Mouse (Mus musculus): ENCODE measurements at regions not wholly inside any gene's neighbourhood (a gene's known extent, or its start where the extent isn't known, plus 50 kb on each side); places are given as distances from the start of the nearest gene placed in this dataset.
A peak's percentile ranks its signal among the peaks of the same experiment; 100 is the strongest.

GRCm38 (mm10) chr13:112228846-112229245 is 59.4 kb upstream of the Ankrd55 start:
- Histone ChIP-seq H3K36me3 (ENCODE audit: control insufficient read depth, insufficient read depth, low read length) (no peaks in the 10 kb centered on the region), H3K27ac (no peak overlapping the region), H3K4me1 (ENCODE audit: control insufficient read depth, insufficient read depth, low read length) (no peaks in the 10 kb centered on the region), H3K9ac (ENCODE audit: low read depth, low read length) (no peak overlapping the region), H3K4me3 (no peak overlapping the region), H3K27me3 (ENCODE audit: control insufficient read depth, insufficient read depth, low read length) (no peaks in the 10 kb centered on the region; the same call in 1 of the 2 replicates), H3K79me2 (replicated peaks; ENCODE audit: control insufficient read depth, insufficient read depth, low read length) (no peaks in the 10 kb centered on the region)
- no peak for DNase-seq
- intact Hi-C loops (cut with DNase I), result no loop called here
- 89% methylated on average over 4 of the region's 4 CpGs for WGBS
- TF ChIP-seq POLR2A (IDR thresholded peaks at IDR 0.05; ENCODE audit: insufficient read depth, low read depth, low read length) (no peak), EP300 (IDR thresholded peaks at IDR 0.05; ENCODE audit: insufficient read depth, low read depth, low read length) (no peak), CTCF (IDR thresholded peaks at IDR 0.05) (no peak)

GRCm38 (mm10) chr13:112230176-112230575 is 58.1 kb upstream of the Ankrd55 start:
- 72% methylated on average over 3 of the region's 3 CpGs for WGBS
- no peaks in the 10 kb centered on the region for H3K79me2 ChIP-seq (replicated peaks; ENCODE audit: control insufficient read depth, insufficient read depth, low read length)
- no peaks in the 10 kb centered on the region for H3K4me1 ChIP-seq (ENCODE audit: control insufficient read depth, insufficient read depth, low read length)
- no peak for TF ChIP-seq EP300 (IDR thresholded peaks at IDR 0.05; ENCODE audit: insufficient read depth, low read depth, low read length)
- no peak for TF ChIP-seq CTCF (IDR thresholded peaks at IDR 0.05)
- TF ChIP-seq POLR2A (IDR thresholded peaks at IDR 0.05; ENCODE audit: insufficient read depth, low read depth, low read length), result no peak
- intact Hi-C loops (cut with DNase I), result no loop called here
- H3K36me3 ChIP-seq (ENCODE audit: control insufficient read depth, insufficient read depth, low read length), result no peaks in the 10 kb centered on the region
- DNase-seq, result no peak
- no peak overlapping the region for H3K27ac ChIP-seq
- no peak overlapping the region for H3K9ac ChIP-seq (ENCODE audit: low read depth, low read length)
- H3K4me3 ChIP-seq, result no peak overlapping the region
- no peaks in the 10 kb centered on the region; the same call in 1 of the 2 replicates for H3K27me3 ChIP-seq (ENCODE audit: control insufficient read depth, insufficient read depth, low read length)

- no peak overlapping the region for H3K4me3 ChIP-seq
- DNase-seq, result no peak
Observed at GRCm38 (mm10) chr13:112234695-112235094, 53.6 kb upstream of the Ankrd55 start.

GRCm38 (mm10) chr13:112236956-112237355 is 51.3 kb upstream of the Ankrd55 start:
- H3K4me1 ChIP-seq (ENCODE audit: control insufficient read depth, insufficient read depth, low read length), result no peaks in the 10 kb centered on the region
- intact Hi-C loops (cut with DNase I), result no loop called here
- 73% methylated on average over 6 of the region's 6 CpGs for WGBS
- H3K27me3 ChIP-seq (ENCODE audit: control insufficient read depth, insufficient read depth, low read length), result no peaks in the 10 kb centered on the region
- no peaks in the 10 kb centered on the region for H3K36me3 ChIP-seq (ENCODE audit: control insufficient read depth, insufficient read depth, low read length)
- no peak overlapping the region for H3K27ac ChIP-seq
- DNase-seq, result no peak
- no peak overlapping the region for H3K4me3 ChIP-seq
- H3K79me2 ChIP-seq (replicated peaks; ENCODE audit: control insufficient read depth, insufficient read depth, low read length), result no peaks in the 10 kb centered on the region
- no peak overlapping the region for H3K9ac ChIP-seq (ENCODE audit: low read depth, low read length)
- TF ChIP-seq EP300 (IDR thresholded peaks at IDR 0.05; ENCODE audit: insufficient read depth, low read depth, low read length) (no peak), CTCF (IDR thresholded peaks at IDR 0.05) (no peak), POLR2A (IDR thresholded peaks at IDR 0.05; ENCODE audit: insufficient read depth, low read depth, low read length) (no peak)

More at GRCm38 (mm10) chr13:112234695-112235094, 53.6 kb upstream of the Ankrd55 start:
- 78% methylated on average over 6 of the region's 6 CpGs for WGBS
- Histone ChIP-seq H3K27me3 (ENCODE audit: control insufficient read depth, insufficient read depth, low read length) (no peaks in the 10 kb centered on the region; the same call in 1 of the 2 replicates), H3K9ac (ENCODE audit: low read depth, low read length) (no peak overlapping the region), H3K27ac (no peak overlapping the region), H3K79me2 (replicated peaks; ENCODE audit: control insufficient read depth, insufficient read depth, low read length) (no peaks in the 10 kb centered on the region), H3K4me1 (ENCODE audit: control insufficient read depth, insufficient read depth, low read length) (no peaks in the 10 kb centered on the region), H3K36me3 (ENCODE audit: control insufficient read depth, insufficient read depth, low read length) (no peaks in the 10 kb centered on the region)
- TF ChIP-seq POLR2A (IDR thresholded peaks at IDR 0.05; ENCODE audit: insufficient read depth, low read depth, low read length) (no peak), CTCF (IDR thresholded peaks at IDR 0.05) (no peak)
- intact Hi-C loops (cut with DNase I), result no loop called here

- Histone ChIP-seq H3K4me1 (ENCODE audit: control insufficient read depth, insufficient read depth, low read length) (no peaks in the 10 kb centered on the region), H3K27me3 (ENCODE audit: control insufficient read depth, insufficient read depth, low read length) (no peaks in the 10 kb centered on the region), H3K36me3 (ENCODE audit: control insufficient read depth, insufficient read depth, low read length) (no peaks in the 10 kb centered on the region), H3K27ac (no peak overlapping the region), H3K79me2 (replicated peaks; ENCODE audit: control insufficient read depth, insufficient read depth, low read length) (no peaks in the 10 kb centered on the region), H3K4me3 (no peak overlapping the region), H3K9ac (ENCODE audit: low read depth, low read length) (no peak overlapping the region)
- TF ChIP-seq CTCF (IDR thresholded peaks at IDR 0.05), result no peak
- no peak for TF ChIP-seq EP300 (IDR thresholded peaks at IDR 0.05; ENCODE audit: insufficient read depth, low read depth, low read length)
- TF ChIP-seq POLR2A (IDR thresholded peaks at IDR 0.05; ENCODE audit: insufficient read depth, low read depth, low read length), result no peak
- intact Hi-C loops (cut with DNase I), result no loop called here
- DNase-seq, result no peak
- WGBS, result 80% methylated on average over 5 of the region's 5 CpGs
Observed at GRCm38 (mm10) chr13:112237377-112237776, 50.9 kb upstream of the Ankrd55 start.

GRCm38 (mm10) chr13:112237917-112238316 is 50.3 kb upstream of the Ankrd55 start:
- peak in 1 of 2 experiments; percentile 13 for DNase-seq
- Histone ChIP-seq H3K9ac (ENCODE audit: low read depth, low read length) (no peak overlapping the region), H3K27me3 (ENCODE audit: control insufficient read depth, insufficient read depth, low read length) (no peaks in the 10 kb centered on the region), H3K4me1 (ENCODE audit: control insufficient read depth, insufficient read depth, low read length) (no peaks in the 10 kb centered on the region), H3K27ac (no peak overlapping the region), H3K79me2 (replicated peaks; ENCODE audit: control insufficient read depth, insufficient read depth, low read length) (no peaks in the 10 kb centered on the region), H3K4me3 (no peak overlapping the region), H3K36me3 (ENCODE audit: control insufficient read depth, insufficient read depth, low read length) (no peaks in the 10 kb centered on the region)
- intact Hi-C loops (cut with DNase I), result no loop called here
- TF ChIP-seq CTCF (IDR thresholded peaks at IDR 0.05) (no peak), EP300 (IDR thresholded peaks at IDR 0.05; ENCODE audit: insufficient read depth, low read depth, low read length) (no peak), POLR2A (IDR thresholded peaks at IDR 0.05; ENCODE audit: insufficient read depth, low read depth, low read length) (no peak)
- 78% methylated on average over 4 of the region's 4 CpGs for WGBS

Measured in heart, adult 2 months (tissue).